Mouse (Mus musculus) small intestine, adult 2 months (tissue): ENCODE measurements around the gene Crocc2. TPM values are rescaled to one million over a fixed set of nuclear protein-coding genes. Genes with fewer than 3 reads are reported as not detected.

Source experiments
- H3K27ac ChIP-seq: fragments of 200-500 bp; 2 replicates; pipeline ENCODE4 v1.5.1; 2012; ENCODE audit warnings: low read depth, low read length, control low read depth, inconsistent platforms; ENCODE audit not compliant: insufficient read depth
- H3K27me3 ChIP-seq: fragments of 200-500 bp; 2 replicates; pipeline ENCODE4 v1.6.1; 2012; ENCODE audit warnings: mild to moderate bottlenecking, moderate library complexity, low read length, inconsistent platforms; ENCODE audit not compliant: control insufficient read depth, insufficient read depth
- H3K36me3 ChIP-seq: fragments of 200-500 bp; 2 replicates; pipeline ENCODE4 v1.6.1; 2012; ENCODE audit warnings: mild to moderate bottlenecking, low read length, control low read depth, inconsistent platforms; ENCODE audit not compliant: control insufficient read depth, insufficient read depth
- H3K4me1 ChIP-seq: fragments of 200-500 bp; 2 replicates; pipeline ENCODE4 v1.6.1; 2012; ENCODE audit warnings: low read length, inconsistent platforms, mixed read lengths; ENCODE audit not compliant: control insufficient read depth, insufficient read depth, insufficient read length
- H3K4me3 ChIP-seq: fragments of 200-500 bp; 2 replicates; pipeline ENCODE4 v1.5.1; 2012; ENCODE audit warnings: low read depth, mild to moderate bottlenecking, control low read depth, inconsistent platforms, low read length, moderate library complexity
- CTCF ChIP-seq: fragments of 200-500 bp; IDR thresholded peaks from 2 replicates; pipeline ENCODE4 v1.5.1; 2012; ENCODE audit warnings: low read depth, mild to moderate bottlenecking, control low read depth, inconsistent platforms, low read length, moderate library complexity, mixed read lengths; ENCODE audit not compliant: insufficient replicate concordance, insufficient read length; ENCODE audit errors: extremely low read depth
- POLR2A ChIP-seq: fragments of 200-500 bp; IDR thresholded peaks from 2 replicates; pipeline ENCODE4 v1.6.1; 2012; ENCODE audit warnings: low read depth, mild to moderate bottlenecking, control low read depth, inconsistent platforms, low read length, moderate library complexity
- WGBS: fragments of 180-500 bp; shearing (Covaris S2); methylation state at CpG from one replicate; pipeline ENCODE4 v1.1.7; 2018; 5-methylcytosine and 5-hydroxymethylcytosine counted together
- polyA plus RNA-seq: library from polyadenylated mRNA; depleted of rRNA; stranded (reverse); fragments of >200 nt; gene quantifications from 2 replicates; pipeline ENCODE4 v1.2.3, GENCODE M21; 2012

The Crocc2 gene
- polyA plus RNA-seq, 1 experiment: not detected

DNA sequence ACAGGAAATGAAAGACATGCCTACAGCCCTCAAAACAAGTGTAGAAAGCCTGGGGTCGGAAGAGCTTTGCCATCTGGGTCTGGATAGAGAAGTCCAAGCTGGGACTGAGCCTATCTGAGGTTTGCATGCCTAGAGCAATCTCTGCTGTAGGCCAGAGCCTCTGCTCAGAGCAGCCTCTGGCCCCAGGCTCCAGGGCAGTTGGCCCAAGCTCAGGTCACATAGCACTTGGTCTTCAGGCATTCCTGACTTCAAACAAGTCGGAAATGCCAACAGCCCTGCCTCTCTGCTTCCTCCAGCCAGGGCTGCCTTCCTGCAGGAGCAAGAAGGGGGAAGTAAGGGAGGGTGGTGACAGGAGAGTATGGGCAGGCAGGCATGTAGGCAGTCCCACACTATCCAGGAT lies 77.4 kb downstream of the Crocc2 start:
- Histone ChIP-seq H3K36me3 (no peaks in the 10 kb centered on the region), H3K4me1 (no peaks in the 10 kb centered on the region), H3K27me3 (no peaks in the 10 kb centered on the region), H3K27ac (no peak overlapping the region), H3K4me3 (no peak overlapping the region)
- 49% methylated on average over 2 of the region's 2 CpGs for WGBS
- no peak for TF ChIP-seq CTCF
- TF ChIP-seq POLR2A: no peak

DNA sequence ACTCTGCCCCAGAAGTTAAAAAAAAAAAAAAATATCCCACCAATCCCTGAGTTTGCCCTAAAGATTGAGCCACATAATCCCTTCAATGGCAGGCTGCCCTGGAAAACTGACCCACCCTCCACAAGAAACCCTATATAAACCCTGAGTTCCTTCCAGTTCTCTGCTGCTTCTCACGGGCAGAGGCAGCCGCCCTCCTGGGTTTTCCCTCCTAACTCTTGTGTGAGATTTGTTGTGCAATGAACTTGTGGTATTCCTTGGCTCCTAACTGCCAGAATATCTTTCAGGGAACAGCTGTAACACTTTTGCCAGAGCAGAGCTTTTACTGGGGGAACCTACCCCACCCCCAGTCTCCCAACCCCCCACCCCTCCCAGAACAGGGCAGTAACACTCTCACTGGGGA lies 84.1 kb downstream of the Crocc2 start:
- H3K4me3 ChIP-seq: no peak overlapping the region
- H3K4me1 ChIP-seq: no peaks in the 10 kb centered on the region
- H3K27me3 ChIP-seq: no peaks in the 10 kb centered on the region
- H3K36me3 ChIP-seq: no peaks in the 10 kb centered on the region
- WGBS: 32% methylated on average over 2 of the region's 2 CpGs
- H3K27ac ChIP-seq: no peak overlapping the region
- no peak for TF ChIP-seq POLR2A
- no peak for TF ChIP-seq CTCF

DNA sequence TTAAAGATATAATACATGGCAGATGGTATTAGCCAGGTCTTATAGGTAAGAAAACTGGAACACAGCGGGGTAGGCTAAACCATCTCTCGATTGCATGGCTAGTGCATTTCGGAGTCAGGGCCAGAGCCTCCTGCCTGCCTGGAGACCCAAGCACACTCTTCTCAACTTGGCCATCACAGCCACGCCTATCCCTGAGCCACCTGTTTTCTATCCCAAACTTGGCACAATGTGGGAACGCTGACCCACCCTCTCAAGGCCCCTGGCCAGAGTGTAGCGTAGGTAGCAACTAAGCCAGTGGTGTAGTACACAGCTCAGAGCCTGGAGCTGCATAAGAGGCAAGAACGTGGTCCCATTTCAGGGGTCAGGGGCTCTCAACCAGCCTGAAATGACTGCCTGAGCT lies 87.2 kb downstream of the Crocc2 start:
- no peaks in the 10 kb centered on the region for H3K36me3 ChIP-seq
- no peak for TF ChIP-seq POLR2A
- no peak for TF ChIP-seq CTCF
- H3K4me1 ChIP-seq: no peaks in the 10 kb centered on the region
- H3K27ac ChIP-seq: no peak overlapping the region
- H3K27me3 ChIP-seq: no peaks in the 10 kb centered on the region
- 81% methylated on average over 7 of the region's 7 CpGs for WGBS
- H3K4me3 ChIP-seq: no peak overlapping the region

DNA sequence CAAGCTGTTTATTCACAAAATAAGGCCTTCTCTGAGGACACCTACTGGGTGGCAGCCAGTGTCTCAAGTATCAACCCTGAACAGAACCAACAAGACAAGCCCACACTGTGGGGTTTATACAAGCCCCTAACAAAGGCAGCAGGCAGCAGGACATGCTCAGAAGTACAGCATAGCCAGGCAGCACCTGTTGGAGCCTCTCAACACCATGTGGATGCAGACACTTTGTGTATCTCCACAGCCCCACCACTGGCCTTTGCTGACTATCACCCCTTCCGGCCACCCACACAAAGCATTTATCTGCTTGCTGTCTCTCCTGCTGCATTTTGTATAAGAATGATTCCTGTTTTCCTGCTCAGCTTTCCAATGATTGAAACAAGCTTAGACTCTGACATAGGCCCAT lies 89.0 kb downstream of the Crocc2 start:
- WGBS: 76% methylated on average over 1 of the region's 1 CpGs

DNA sequence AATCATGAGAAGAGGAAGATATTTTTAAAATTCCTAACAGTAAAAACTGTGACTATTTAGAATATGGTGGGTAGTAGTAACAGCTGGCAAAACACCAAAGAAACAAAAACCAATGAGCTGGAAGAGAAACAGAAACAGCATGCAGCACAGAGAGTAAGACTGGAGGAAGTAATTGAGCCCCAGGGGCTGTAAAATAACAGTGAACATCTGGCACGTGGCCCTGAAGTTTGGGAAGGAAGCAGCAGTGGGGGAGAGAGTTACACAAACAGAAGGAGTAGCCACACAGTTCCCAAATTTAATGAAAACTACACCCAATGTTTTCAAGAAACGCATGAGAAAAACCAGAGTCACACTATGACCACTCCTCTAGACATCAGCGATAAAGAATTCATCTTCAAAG lies 98.7 kb downstream of the Crocc2 start:
- Histone ChIP-seq H3K27me3 (no peaks in the 10 kb centered on the region), H3K4me1 (no peaks in the 10 kb centered on the region), H3K36me3 (no peaks in the 10 kb centered on the region), H3K4me3 (no peak overlapping the region), H3K27ac (no peak overlapping the region)
- 54% methylated on average over 3 of the region's 3 CpGs for WGBS
- TF ChIP-seq CTCF (no peak), POLR2A (no peak)

More for the DNA sequence above, 89.0 kb downstream of the Crocc2 start:
- Histone ChIP-seq H3K4me1 (no peaks in the 10 kb centered on the region), H3K27me3 (no peaks in the 10 kb centered on the region), H3K36me3 (no peaks in the 10 kb centered on the region), H3K27ac (no peak overlapping the region), H3K4me3 (no peak overlapping the region)
- TF ChIP-seq CTCF (no peak), POLR2A (no peak)

DNA sequence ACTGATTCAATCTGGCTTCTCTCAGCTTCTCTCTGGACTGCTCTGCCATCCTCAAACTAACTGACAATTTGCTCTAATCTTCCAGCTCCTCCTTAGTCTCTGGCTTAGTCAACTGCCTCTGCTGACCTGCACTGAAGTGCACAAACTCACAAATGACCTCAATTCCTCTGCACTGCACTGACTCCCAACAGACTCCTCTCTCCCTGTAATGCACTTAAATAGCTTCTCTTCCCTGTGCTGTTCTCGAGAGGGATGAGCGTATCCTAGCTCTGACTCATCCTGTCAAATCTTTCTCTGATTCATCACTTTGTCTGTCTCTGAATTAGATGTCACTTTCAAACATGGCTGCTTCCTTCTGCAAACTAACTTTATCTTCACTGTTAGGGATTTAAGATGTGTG lies 99.7 kb downstream of the Crocc2 start:
- 80% methylated on average over 2 of the region's 2 CpGs for WGBS
- Histone ChIP-seq H3K36me3 (no peaks in the 10 kb centered on the region), H3K27ac (no peak overlapping the region), H3K27me3 (no peaks in the 10 kb centered on the region), H3K4me3 (no peak overlapping the region), H3K4me1 (no peaks in the 10 kb centered on the region)
- TF ChIP-seq POLR2A: no peak
- TF ChIP-seq CTCF: no peak

DNA sequence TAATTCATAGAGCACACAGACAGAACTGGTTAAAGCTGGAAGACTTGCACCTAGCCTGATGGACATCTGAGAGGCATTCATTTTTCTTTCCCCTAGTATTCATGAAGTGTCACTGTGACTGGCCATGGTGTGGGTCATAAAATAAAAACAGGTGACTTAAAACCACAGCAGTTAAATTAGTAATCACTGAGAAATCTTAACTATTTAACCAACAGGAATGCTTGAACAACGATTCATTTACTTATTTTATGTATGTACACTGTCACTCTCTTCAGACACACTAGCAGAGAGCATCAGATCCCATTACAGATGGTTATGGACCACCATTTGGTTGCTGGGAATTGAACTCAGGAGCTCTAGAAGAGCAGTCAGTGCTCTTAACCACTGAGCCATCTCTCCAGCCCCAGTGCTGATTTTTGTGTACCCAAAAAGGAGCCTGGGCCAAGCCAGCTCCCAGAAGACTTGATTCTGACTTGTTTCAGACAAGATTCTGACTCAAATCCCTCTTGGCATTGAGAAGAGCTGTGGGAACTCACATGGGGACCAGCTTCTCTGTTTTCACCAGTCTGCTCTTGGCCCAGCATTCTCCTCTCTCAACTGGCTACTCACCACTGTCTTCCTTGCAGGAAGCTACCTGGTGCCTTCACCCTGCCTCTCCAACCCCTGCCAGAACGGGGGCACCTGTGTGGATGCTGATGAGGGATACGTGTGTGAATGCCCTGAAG lies 102.2 kb downstream of the Crocc2 start:
- no peak overlapping the region for H3K27ac ChIP-seq
- 64% methylated on average over 3 of the region's 3 CpGs for whole genome bisulfite sequencing
- no peaks in the 10 kb centered on the region for H3K27me3 ChIP-seq
- TF ChIP-seq CTCF (no peak), POLR2A (no peak)
- H3K36me3 ChIP-seq: no peaks in the 10 kb centered on the region
- H3K4me3 ChIP-seq: no peak overlapping the region
- peaks cover 3% of the 10 kb centered on the region; the same call in 1 of the 2 replicates for H3K4me1 ChIP-seq

DNA sequence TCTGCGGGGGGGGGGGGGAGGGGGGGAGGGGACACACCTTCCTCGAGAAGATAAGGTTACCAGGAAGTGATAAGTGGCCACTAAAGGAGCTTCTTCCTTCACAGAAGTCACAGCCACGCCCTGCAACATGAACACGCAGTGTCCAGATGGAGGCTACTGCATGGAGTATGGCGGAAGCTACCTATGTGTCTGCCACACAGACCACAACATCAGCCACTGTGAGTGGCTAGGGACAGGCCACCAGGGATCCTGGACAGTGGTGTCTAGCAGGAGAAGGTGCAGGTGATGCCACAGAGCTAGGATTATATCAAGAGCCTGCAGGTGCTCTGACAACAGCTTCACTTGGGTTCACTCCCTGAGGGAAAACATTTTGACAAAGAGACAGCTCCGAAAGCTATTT lies 103.2 kb downstream of the Crocc2 start:
- Histone ChIP-seq H3K27ac (no peak overlapping the region), H3K4me1 (peaks cover 3% of the 10 kb centered on the region; the same call in 1 of the 2 replicates), H3K4me3 (no peak overlapping the region), H3K36me3 (no peaks in the 10 kb centered on the region), H3K27me3 (no peaks in the 10 kb centered on the region)
- TF ChIP-seq CTCF (no peak), POLR2A (no peak)
- WGBS: 51% methylated on average over 6 of the region's 6 CpGs
